Mouse (Mus musculus) left cerebral cortex, adult 18-20 months (tissue): ENCODE results near the gene Wwox. TPM values are rescaled to one million over a fixed set of nuclear protein-coding genes. Genes with fewer than 3 reads are reported as not detected.

Experiments used
- DNase-seq, 2 experiments: peaks; one replicate each; pipeline ENCODE4 v3.0.0; 2021 to 2022; ENCODE audit warnings: low spot score in 2 of 2, mixed read lengths in 1 of 2
- total RNA-seq, 2 experiments: library from RNA; stranded (reverse); gene quantifications; 2 replicates each; pipeline ENCODE4 v1.2.3; 2021

Wwox gene
- total RNA-seq, 2 experiments from 2014 or later = 17.9 to 18.2 TPM

DNA sequence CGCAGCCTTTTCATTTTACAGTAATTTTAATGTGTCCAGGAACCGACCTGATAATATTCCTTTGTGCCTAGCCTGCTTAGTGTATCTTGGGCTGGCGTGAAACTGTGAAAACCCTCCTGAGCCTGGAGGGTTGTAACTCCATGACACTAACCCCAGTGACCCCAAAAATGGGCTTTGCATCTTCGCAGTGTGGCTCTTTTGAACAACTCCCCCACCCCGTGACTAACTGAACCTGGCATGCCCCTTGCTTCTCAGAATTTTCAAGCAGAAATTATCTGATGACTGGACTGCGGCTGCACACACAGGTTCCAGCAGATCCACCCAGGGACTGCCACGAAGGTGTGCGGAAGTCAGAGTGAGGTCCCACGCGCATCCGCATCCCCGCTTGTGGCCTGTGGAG is 631.8 kb downstream of the Wwox start:
- no peak for DNase-seq

DNA sequence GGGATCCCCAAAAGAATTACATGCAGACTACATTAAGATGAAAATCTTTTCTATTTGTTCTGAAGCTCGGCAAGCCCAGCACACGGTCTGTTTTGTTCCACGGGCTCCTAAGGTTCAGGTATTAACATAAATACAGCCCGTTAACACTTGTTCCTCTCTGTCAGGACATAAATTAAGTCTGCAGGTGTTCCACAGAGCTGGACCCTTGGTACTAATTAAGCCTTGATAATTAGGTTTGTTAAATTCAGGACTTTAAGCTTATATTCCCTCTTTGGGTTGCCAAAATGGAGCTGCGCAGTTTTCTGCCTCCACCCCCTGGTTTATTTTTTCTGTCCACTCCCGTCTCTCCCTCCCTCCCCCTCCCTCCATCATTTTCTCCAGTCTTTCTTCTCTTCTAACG is 638.8 kb downstream of the Wwox start:
- DNase-seq = no peak

DNA sequence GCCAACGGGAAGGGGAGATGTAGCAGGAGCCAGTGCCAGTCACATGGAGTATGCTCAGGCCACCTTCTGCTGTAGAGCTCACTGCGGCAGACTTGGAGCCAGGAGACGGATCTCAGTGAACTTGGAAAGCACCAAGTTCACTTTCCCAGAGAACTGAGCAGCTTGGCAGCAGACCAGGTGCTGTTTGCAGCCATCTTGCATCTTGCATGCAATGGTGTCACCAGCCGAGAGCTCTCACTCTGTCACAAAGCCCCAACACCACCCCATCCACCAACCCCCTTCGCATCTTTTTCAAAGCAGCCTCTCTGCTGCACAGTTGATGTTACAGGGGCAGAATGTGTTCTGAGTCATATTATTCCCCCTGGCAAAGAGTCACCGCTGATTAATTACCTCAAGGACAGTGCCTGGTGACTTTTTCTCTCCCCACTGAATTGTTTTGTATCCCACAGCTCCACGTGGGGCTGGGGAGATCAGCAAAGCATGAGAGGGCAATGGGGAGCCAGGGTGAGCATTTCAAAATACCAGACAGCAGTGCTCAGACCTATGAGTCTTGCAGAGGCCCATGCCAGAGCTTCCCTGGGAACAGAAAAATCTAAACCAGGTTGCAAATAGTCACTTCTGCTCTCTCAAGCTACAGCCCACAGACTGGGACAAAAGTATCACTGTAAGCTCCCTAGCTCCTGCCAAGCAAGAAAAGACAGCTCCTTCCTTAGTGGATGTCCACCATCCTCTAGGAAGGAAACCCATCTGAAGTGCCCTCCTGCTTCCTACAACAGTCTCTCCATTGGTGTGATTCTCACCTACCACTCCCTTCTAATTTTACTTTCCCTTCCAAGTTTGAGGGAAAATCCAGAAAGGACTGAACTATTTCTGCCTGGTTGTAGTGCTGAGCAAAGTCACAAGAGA is 642.1 kb downstream of the Wwox start:
- peak; percentile 4 to 9 for DNase-seq

DNA sequence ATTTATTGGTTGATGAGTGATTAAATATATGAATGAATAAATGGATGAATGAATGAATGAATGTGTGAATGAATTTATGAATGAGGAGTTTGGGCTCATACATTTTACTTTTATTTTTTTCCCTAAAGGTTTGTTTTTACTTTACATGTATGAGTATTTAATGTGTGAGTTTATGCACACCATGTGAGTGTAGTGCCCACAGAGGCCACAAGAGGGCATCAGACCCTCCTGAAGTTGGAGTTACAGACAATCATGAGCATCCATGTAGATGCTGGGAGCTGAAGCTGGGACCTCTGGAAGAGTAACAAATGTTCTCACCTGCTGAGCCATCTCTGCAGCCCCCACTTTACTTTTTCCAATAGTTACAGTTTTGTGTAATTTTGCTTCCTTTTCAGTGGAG is 648.7 kb downstream of the Wwox start:
- DNase-seq = no peak

DNA sequence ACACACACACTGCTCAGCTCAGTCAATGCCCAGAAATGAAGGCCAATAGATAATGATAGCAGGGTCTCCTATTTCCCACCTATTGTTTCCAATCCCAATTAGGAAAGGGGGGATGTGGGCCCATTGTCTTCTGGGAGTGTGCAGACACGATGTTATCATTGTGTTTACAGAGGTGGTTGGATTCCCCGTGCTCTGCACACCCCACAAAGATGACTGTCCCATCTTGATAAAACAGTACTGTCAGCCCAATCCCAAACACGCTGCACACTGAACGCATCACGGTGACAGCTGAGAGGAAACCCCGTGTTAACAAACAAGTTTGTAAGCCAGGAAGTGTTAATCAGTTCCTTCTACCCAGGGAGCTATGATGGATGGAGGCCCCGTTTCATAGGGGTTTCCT is 650.3 kb downstream of the Wwox start:
- DNase-seq = no peak

DNA sequence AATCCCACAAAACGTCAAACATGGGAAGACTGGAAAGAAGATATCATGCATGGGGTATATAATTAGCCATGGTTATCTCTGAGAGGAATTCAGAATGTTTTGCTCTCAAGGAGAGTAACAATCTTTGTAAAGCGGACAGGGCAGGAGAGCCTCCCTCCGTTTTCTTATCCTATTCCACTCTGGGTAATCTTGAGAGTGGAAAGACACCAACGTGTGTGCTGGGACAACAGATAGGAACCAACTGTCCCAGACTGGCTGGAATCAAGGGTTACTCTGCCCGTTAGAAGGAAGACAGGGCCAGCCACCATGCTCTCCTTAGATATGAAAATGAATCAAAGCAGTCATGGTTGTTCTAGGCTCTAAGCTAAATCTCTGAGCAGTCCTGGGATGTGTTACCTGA is 650.7 kb downstream of the Wwox start:
- no peak for DNase-seq

DNA sequence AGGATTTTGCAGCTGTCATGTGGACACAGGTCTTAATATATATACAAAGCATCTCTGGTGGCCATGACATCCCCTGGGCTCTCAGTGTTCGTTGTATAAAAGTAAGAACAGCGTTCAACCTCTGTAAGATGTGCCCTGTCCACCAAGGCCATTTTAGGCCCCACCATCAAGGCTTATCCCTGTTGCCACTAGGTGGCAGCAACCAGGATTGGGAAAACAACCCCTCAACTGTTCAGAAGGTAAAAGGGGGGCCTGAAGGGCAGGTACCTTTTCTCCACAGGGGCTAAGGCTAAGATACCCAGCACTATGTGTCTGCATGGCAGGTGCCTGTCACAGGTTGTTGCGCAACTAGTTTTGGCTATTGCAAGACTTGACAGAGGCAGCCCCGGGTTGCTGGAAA is 656.1 kb downstream of the Wwox start:
- peak; percentile 7 to 10 for DNase-seq

DNA sequence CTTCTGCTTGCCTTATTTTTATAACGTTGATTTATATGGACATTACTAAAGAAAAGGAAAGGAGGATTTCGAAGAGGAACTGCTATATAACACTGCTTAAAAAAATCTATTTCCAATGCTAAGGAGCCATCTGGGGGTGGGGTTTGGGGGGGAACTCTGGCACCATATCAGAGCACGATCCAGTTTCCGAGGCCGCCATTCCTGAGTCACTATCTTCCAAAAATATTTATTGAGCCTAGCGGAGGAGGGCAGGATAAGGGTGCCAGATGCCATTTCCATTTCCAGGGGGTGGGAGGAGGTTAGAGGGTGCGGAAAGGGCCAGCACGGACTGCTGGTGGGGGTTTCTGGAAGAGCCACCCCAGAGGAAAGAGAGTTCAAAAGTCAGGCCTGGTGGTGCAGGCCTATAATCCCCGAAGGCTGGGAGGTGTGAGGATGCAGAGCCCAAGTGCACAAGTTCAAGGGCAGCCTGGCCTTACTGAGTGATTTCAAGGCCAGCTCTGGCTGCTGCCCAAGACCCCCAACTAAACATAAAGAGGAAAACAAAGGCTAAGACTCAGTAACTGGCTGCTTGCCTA is 658.6 kb downstream of the Wwox start:
- DNase-seq = peak in 1 of 2 experiments; percentile 8

DNA sequence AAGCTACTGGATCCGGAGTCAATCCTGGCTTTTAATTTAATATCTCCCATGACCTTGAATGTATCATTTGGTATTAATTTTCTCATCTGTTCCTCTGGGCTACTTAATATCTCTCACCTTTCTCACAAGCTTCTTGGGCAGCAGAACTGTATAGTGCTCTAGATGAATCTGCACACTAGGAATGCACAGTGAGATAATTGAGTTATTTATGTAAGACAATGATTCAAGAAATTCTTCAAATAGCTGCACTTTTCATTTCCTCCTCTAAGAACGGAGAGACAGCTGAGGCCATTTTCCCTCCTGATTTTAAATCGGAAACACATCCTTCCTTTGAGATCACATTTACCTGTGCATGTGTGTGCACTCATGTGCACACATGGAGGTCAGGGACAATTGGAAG is 669.9 kb downstream of the Wwox start:
- DNase-seq = no peak

DNA sequence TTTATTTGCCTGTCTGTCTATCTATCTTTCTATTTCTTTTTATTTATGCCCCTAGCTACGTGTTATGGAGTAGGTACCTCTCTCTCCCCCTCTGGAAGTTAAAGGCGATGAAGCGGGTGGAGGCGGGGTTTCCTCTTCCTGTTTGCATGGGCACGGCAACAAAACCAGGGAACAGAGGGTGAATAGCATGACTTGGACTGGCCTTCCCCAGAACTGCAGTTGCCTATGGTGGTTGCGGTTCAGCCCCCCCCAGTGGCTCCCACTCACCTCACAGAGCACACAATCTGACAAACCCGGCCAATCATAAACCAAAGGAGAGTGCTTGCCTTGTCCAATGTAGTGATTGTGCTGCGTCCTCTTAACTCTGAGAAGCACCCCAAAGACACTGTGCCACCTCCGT is 671.0 kb downstream of the Wwox start:
- no peak for DNase-seq

DNA sequence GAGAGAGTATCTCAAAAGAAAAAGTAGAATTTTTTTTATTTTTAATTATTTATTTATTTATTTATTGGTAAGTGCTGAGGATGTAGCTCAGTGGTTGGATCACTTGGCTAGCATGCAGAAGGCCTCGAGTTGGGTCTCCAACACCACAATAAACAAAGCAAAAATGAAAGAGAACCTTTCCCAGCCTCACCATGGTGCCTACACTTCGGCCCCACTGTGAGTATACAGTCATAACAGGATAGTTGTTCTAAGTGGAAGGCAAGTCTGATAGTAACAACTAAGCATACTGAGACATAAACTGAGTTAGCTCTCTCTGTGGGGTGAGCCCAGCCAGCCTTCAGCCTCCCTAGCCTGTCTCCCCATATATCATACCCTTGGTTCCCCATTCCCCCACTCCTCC is 672.6 kb downstream of the Wwox start:
- no peak for DNase-seq

DNA sequence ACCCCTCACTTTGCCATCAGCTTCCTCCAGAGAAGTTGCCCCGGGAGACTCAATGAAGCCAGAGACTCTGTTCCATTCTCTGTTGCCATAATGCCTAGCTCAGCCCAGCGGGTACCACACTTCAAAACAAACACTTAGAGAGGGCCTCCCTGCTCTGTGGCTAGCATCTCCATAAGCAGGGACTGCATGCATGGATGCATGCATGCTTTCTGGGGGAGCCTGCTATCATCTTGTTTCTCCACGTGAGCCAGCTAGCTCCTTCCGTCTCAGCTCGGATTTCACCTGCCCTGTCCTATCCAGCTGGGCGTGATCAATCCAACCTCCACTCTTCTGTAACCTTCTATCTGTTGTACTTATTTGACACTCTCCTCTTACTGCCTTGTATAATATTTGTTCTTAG is 675.0 kb downstream of the Wwox start:
- DNase-seq = no peak

DNA sequence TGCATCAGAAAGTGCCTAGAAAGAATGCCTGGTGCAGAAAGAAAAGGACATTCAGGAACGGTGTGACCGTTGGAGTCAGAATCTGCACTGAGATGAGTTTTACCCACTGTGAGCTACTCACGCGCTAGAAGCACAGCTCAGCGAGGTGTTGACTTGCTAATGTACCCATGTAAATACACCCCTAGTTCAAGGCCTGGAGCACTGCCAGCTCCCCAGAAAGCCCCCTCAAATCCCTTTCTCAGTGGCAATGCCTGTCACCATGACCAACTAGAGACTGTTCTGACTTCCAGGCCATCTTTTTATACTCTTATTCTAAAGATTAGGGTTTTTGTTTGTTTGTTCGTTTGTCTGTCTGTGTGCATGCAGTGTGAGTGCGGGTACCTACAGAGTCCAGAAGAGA is 686.6 kb downstream of the Wwox start:
- DNase-seq = no peak

DNA sequence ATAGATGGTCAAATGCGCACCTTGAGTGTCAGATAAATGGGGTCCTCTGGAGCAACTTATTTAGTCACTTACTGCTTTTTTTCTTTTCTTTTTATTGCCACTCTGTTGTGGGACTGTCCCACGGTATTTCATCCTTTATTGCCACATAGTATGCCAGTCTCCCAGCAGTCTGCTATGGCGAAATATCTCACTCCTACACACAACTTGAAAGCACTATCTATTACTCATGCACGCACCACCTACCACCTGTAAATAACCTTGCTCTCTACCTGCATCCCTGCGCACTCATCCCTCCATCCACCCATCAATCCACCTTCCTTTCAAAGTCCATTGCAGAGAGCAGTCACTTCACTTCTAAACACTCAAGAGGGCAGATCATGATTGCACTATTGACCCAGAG is 687.2 kb downstream of the Wwox start:
- no peak for DNase-seq

DNA sequence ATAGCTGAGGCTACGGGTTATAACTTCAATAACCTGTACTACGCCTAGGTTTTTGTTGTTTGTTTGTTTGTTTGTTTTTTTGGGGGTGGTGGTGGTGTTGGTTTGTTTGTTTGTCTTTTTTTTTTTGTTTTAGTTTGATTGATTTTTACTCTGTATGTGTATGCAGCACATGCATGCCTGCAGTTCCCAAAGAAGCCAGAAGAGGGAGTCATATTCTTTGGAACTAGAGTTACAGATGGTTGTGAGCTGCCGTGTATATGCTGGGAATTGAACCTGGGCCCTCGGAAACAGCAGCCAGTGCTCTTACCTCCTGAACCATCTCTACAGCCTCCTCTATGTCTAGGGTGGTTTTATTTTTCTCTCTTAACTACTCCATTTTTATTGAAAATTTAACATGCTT is 689.9 kb downstream of the Wwox start:
- no peak for DNase-seq

DNA sequence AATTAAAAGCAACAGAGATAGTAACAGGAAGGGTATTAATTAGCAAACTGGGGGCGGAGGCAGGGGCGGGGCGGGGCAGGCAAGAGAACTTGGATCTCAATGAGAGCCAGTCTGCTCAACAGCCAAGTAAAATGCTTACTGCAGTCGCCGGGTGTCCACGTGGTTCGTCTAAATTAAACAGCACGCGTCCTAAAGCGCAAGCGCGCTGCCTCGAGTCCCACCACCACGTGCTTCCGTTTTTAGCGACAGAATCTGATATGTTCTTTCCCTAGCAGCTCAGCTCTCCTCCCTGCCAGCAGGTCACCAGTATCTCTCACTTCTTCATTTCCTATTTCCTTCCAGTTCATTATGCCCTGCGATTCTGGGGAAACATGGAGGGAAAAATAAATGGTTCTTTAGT is 693.7 kb downstream of the Wwox start:
- DNase-seq = no peak

DNA sequence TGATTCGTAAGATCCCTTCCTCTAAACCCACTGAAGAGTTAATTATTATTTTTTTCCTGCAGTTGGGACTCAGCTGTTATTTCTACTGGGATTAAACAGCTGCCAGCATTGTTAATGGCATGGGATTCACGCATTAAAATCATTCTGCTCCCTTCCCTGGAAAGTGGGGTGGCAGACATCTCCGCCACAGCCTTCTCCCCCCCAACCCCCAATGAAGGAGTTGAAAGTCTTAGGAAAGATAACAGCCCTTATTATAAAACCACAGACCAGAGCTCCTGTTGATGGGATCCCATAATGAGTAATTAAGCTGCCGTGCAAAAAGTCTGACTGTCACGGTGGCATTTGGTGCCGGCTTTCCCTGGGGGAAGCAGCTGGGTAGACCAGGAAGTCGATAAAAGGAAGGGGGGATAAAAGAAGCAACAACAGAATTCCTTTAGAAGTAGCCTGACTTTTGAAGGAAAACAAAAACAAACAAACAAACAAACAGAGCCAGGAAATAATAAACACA is 694.3 kb downstream of the Wwox start:
- no peak for DNase-seq

DNA sequence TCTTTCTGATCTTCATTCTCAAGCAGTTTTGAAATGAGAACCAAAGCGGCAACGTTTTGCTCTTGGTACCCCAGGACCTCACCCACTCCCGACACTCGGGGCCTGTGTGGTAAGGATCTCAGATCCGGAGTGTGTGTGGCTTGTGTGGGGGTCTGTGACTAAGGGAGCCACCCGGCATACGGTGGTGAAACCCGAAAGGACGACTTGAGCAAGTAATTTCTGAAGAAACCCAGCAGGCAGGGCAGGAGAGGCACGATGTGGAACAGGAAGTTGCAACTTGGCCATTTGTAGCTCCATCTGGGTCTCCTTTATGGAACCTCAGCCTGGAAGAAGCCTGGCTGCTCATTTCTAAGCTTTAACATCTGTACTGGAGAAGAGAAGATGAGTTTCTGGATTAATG is 697.4 kb downstream of the Wwox start:
- DNase-seq = no peak

DNA sequence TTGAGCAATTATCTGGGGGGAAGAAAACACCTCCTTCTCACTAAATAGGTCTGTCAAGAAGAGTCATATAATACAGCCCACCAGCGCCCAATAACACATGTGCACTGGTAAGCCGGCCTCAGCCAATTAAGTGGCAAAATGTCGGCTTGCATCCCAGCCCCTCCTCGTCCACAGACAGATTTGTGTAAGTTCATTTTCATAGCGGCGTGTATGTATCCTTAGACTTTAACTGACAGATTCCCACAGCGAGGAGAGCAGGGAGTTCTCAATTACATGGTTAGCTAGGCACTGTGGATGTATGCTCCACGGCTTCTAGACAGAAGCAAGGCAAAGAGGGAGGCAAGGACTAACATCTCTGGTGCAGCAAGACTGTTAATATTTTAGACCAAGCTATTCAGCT is 702.2 kb downstream of the Wwox start:
- DNase-seq = no peak

DNA sequence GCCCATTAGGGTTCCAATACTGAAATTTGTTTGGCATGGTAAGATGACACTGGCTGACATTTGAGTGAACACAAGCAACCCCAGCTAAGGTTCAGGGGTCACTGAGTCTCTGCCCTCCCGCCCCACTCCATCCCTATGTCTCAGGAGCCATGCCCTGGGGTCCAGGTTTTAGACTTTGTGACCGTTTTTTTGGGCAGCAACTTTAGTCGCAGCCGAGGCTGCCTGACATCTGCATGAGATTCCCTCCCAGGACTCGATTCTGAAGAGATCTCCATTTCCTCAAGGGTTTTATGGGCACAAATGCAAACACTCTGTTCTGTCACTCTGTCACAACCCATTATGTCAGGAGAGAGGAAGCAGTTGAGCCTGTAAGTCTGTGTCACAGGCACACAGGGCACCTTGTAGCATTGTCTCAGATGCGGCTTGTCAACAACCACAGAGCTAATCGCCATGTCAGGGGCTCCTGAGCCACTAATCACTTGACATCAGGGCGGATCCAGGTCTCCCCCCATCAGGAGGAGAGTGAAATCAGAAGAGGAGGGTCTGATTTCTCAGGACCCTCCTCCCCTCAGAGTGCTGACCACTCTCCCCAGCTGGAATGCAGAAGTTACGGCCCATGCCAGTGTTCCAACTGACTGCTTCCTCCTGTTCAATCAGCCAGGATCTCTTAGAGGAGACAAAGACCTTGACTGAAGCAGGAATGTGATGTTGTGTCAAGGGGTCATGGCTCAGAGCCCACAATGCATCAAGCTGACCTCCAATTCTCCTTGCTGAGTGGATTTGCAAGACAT is 704.3 kb downstream of the Wwox start:
- DNase-seq = no peak

DNA sequence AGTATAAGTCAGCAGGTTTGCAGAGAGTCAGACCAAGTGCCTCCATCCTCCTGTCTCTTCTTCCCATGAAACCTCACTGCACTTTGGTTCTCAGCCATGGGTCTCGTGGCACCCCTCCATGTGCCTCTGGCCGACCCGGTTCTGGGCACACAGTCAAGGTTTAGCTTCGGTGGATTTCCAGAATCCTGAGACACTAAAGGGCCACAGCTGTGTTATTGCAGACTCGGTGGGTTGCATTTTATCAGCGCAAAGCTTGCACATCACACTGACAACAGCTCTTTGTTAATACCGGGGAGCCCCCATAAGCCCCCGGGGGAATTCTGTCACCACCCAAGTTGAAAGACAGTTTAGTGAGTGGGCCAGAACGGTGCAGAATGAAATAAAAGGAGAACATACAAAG is 707.6 kb downstream of the Wwox start:
- no peak for DNase-seq
